Mouse (Mus musculus) CH12.LX (cell line): ENCODE data around the gene Dnm1.

Experiments
- CHD2 ChIP-seq: IDR thresholded peaks from 2 replicates; pipeline ENCODE4 v1.6.1; 2011; ENCODE audit warnings: low read length, improper control_type of control experiment
- CTCF ChIP-seq, 2 experiments: IDR thresholded peaks in 1 of 2; conservative IDR thresholded peaks in 1 of 2; 2 replicates each; pipeline ENCODE4 v1.5.1; 2011 to 2012; ENCODE audit warnings: low read depth in 2 of 2, low read length in 2 of 2, improper control_type of control experiment in 1 of 2, inconsistent platforms in 1 of 2, mild to moderate bottlenecking in 1 of 2, moderate library complexity in 1 of 2
- MAX ChIP-seq: IDR thresholded peaks from 2 replicates; pipeline ENCODE4 v1.6.1; 2011; ENCODE audit warnings: low read length, improper control_type of control experiment
- MAZ ChIP-seq: IDR thresholded peaks from 2 replicates; pipeline ENCODE4 v1.6.1; 2012; ENCODE audit warnings: low read depth, mild to moderate bottlenecking, inconsistent platforms, low read length, improper control_type of control experiment, moderate library complexity
- MYC ChIP-seq: IDR thresholded peaks from 2 replicates; pipeline ENCODE4 v1.6.1; 2011; ENCODE audit warnings: low read depth, mild to moderate bottlenecking, improper control_type of control experiment, low read length
- PAX5 ChIP-seq: IDR thresholded peaks from 2 replicates; pipeline ENCODE4 v1.6.1; 2012; ENCODE audit warnings: low read length, inconsistent platforms, mixed read lengths
- POLR2A ChIP-seq: IDR thresholded peaks from 2 replicates; pipeline ENCODE4 v1.6.1; 2011; ENCODE audit warnings: low read depth, mild to moderate bottlenecking, improper control_type of control experiment, low read length
- RCOR1 ChIP-seq: conservative IDR thresholded peaks from 2 replicates; pipeline ENCODE4 v1.6.1; 2012; ENCODE audit warnings: low read depth, mild to moderate bottlenecking, inconsistent platforms, low read length, improper control_type of control experiment
- TBP ChIP-seq: conservative IDR thresholded peaks from 2 replicates; pipeline ENCODE4 v1.6.1; 2011; ENCODE audit warnings: low read depth, low read length, improper control_type of control experiment
- TCF12 ChIP-seq: IDR thresholded peaks from 2 replicates; pipeline ENCODE4 v1.6.1; 2014; ENCODE audit warnings: low read depth, mild to moderate bottlenecking, inconsistent platforms, low read length, improper control_type of control experiment
- ZKSCAN1 ChIP-seq: IDR thresholded peaks from 2 replicates; pipeline ENCODE4 v1.6.1; 2012; ENCODE audit warnings: low read depth, inconsistent platforms, low read length, improper control_type of control experiment, borderline replicate concordance

GRCm38 (mm10) chr2:32394973-32395372 is 41.8 kb upstream of the Dnm1 start:
- TF ChIP-seq MAX (no peak), RCOR1 (0 out of 2 replicates have a peak, but pooled peaks have one; percentile 9), CHD2 (no peak), TCF12 (no peak; the same call in 1 of the 2 replicates), CTCF (conservative IDR thresholded peaks at IDR 0.05 in 1 of 2, IDR thresholded peaks at IDR 0.05 in 1 of 2; ENCODE audit: low read depth in 2 of 2, low read length in 2 of 2) (peak in 1 of 2 experiments; percentile 73; a peak in 2 of 4 replicates), TBP (no peak), POLR2A (no peak), MYC (no peak), PAX5 (no peak), MAZ (peak; percentile 41; the same call in 1 of the 2 replicates), ZKSCAN1 (no peak)
